Mouse (Mus musculus): ENCODE measurements around the gene Pde6c.

DNA sequence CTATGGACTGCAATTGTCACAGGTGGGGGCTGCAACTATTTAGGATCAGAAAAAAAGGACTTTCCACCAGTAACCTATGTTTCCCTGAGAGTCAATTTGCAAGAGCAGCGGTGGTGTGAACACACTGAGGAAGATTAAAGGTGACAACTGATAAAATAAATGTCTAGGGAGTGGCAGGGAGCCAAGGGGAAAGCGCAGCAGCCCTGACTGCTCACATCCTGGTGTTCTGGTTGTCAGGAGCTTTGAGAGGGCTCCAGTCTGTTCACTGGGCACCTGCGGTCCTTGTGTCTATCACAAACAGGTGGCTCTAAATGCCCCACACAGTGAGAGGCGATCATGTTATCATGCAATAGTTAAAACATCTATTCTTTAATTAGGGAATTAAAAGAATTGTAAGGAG is 20.0 kb upstream of the Pde6c start:
- no peak for TF ChIP-seq CTCF (IDR thresholded peaks at IDR 0.05; ENCODE audit: extremely low read depth, insufficient read depth, insufficient read length, insufficient replicate concordance)
- no peak for TF ChIP-seq POLR2A (IDR thresholded peaks at IDR 0.05; ENCODE audit: low read depth, low read length)

Data from spleen, adult 2 months (tissue).